Mouse (Mus musculus) heart, embryonic 12.5 days (tissue): ENCODE measurements around the gene Ptpn3. TPM values are rescaled to one million over a fixed set of nuclear protein-coding genes. Genes with fewer than 3 reads are reported as not detected.
A peak's percentile ranks its signal among the peaks of the same experiment; 100 is the strongest.

Experiments used
- ATAC-seq: fragments of 200-750 bp; cut with Nextera tagmentation; 2 replicates; pipeline ENCODE4 v1.8.0; 2017; ENCODE audit warnings: moderate TSS enrichment, moderate library complexity; ENCODE audit not compliant: insufficient number of reproducible peaks, low FRiP score
- H3K27ac ChIP-seq: fragments of 300-500 bp; sonication (generic); 2 replicates; pipeline ENCODE4 v1.5.1; 2016; ENCODE audit warnings: mild to moderate bottlenecking, moderate library complexity; ENCODE audit not compliant: poor library complexity, severe bottlenecking
- H3K27me3 ChIP-seq: fragments of 300-500 bp; sonication (generic); replicated peaks from 2 replicates; pipeline ENCODE4 v1.6.1; 2016; ENCODE audit warnings: mild to moderate bottlenecking, moderate library complexity
- H3K36me3 ChIP-seq: fragments of 300-500 bp; sonication (generic); 2 replicates; pipeline ENCODE4 v1.6.1; 2016; ENCODE audit warnings: mild to moderate bottlenecking, moderate library complexity
- H3K4me1 ChIP-seq: fragments of 300-500 bp; sonication (generic); replicated peaks from 2 replicates; pipeline ENCODE4 v1.6.1; 2016; ENCODE audit warnings: mild to moderate bottlenecking
- H3K4me2 ChIP-seq: fragments of 300-500 bp; sonication (generic); 2 replicates; pipeline ENCODE4 v1.6.1; 2016; ENCODE audit warnings: mild to moderate bottlenecking, moderate library complexity
- H3K4me3 ChIP-seq: fragments of 300-500 bp; sonication (generic); 2 replicates; pipeline ENCODE4 v1.5.1; 2016; ENCODE audit warnings: mild to moderate bottlenecking
- H3K9ac ChIP-seq: fragments of 300-500 bp; sonication (generic); 2 replicates; pipeline ENCODE4 v1.6.1; 2016; ENCODE audit warnings: mild to moderate bottlenecking, moderate library complexity
- H3K9me3 ChIP-seq: fragments of 300-500 bp; sonication (generic); replicated peaks from 2 replicates; pipeline ENCODE4 v1.6.1; 2016; ENCODE audit warnings: mild to moderate bottlenecking, moderate library complexity
- WGBS: fragments of 180-500 bp; shearing (Covaris S2); methylation state at CpG from one replicate; pipeline ENCODE4 v1.1.7; 2016; 5-methylcytosine and 5-hydroxymethylcytosine counted together
- polyA plus RNA-seq: library from polyadenylated mRNA; unstranded; fragments of >200 nt; fragmentation: Nextera tagmentation; extraction: Ambion mirVana; gene quantifications from 2 replicates; pipeline ENCODE4 v1.2.1, GENCODE M21; 2016

Ptpn3 gene
- polyA plus RNA-seq, result 1.4 and 1.7 TPM in 2 replicates

DNA sequence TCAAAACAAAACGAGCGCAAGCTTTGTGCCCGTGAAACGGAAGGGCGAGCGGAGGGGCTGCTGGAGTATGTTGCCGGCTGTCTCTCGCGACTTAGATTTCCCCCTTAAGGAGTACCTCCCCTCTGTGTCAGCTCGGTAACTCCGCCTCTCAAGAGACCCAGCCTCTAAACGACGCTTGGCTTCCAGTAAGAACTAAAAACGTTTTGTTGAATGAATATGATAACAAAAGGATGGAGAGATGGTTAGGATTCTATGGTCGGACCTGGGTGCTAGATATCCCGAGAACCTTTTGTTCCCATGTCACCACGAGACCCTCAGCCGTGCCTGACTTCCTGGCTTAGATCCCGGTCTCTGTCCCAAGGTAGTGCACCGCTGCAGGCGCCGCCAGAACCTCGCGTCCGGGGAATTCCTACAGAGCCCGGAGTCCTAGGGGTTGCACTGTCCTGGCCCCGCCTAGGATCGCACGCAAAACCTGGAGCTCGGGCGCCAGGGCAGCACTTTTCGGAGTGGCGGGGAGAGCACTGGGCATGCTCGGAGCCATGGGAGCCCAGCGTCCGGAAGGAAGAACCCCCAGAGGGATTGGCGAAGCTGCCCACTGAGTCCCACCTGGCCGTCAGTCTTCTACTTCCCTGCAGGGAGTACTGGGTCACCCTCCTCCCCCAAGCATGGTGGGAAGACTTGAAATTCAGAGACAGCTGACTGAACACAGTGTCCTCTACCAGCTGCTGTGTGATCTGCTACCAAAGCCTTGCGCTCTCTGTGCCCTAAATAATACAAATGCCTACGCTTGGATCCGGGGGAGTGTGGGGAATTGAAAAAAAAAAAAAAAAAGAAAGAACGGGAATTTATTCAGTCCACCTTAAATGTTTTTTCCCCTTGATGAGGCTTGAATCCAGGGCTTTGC, at the start of gene Ptpn3:
Gene Ptpn3 (minus strand): TSS at position 428 of the 904 bp plus-strand sequence.
- H3K36me3 ChIP-seq, result no peaks in the 10 kb centered on the region
- peak within 1 kb of the TSS; percentile 58 for H3K27ac ChIP-seq
- peak; percentile 91 for ATAC-seq
- no peaks in the 10 kb centered on the region for H3K9me3 ChIP-seq
- peaks cover 17% of the 10 kb centered on the region for H3K4me1 ChIP-seq
- H3K4me3 ChIP-seq, result peak within 1 kb of the TSS; percentile 91
- under 1% methylated on average over 42 of the region's 42 CpGs for WGBS
- peaks cover 20% of the 10 kb centered on the region for H3K27me3 ChIP-seq
- peak within 1 kb of the TSS; percentile 89 for H3K9ac ChIP-seq
- H3K4me2 ChIP-seq, result peak within 1 kb of the TSS; percentile 98

- no peaks in the 10 kb centered on the region for H3K27me3 ChIP-seq
- H3K4me3 ChIP-seq, result no peak overlapping the region
- WGBS, result 86% methylated on average over 2 of the region's 2 CpGs
- no peak for ATAC-seq
- H3K36me3 ChIP-seq, result no peaks in the 10 kb centered on the region
- no peak overlapping the region for H3K4me2 ChIP-seq
- no peak overlapping the region for H3K9ac ChIP-seq
- peaks cover 6% of the 10 kb centered on the region for H3K9me3 ChIP-seq
- H3K4me1 ChIP-seq, result no peaks in the 10 kb centered on the region
- no peak overlapping the region for H3K27ac ChIP-seq
Observed at GRCm38 (mm10) chr4:57350541-57350940, 48.9 kb upstream of the Ptpn3 start.

DNA sequence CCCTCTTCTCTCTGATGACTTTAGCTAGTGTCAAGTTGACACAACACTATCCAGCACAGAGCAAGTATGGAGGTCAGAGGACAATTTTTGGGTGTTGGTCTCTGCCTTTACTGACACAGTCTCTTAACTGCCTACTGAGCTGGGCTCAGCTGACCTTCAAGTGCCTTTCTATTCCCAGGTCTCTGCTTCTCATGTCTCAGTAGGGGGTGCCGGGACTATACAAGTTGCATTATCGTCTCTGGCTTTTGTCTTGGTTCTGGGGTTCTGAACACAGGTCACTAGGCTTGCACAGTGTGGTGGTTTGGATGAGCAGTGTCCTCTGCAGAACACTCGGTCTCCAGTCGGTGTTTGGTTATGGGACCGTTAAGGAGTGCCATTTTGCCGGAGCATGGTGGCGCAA, 42.4 kb upstream of the Ptpn3 start:
- no peak for ATAC-seq
- Histone ChIP-seq H3K36me3 (no peaks in the 10 kb centered on the region), H3K4me1 (no peaks in the 10 kb centered on the region), H3K4me2 (no peak overlapping the region), H3K9ac (no peak overlapping the region), H3K27me3 (no peaks in the 10 kb centered on the region), H3K9me3 (peaks cover 13% of the 10 kb centered on the region), H3K27ac (no peak overlapping the region), H3K4me3 (no peak overlapping the region)
- WGBS, result 88% methylated on average over 7 of the region's 7 CpGs

DNA sequence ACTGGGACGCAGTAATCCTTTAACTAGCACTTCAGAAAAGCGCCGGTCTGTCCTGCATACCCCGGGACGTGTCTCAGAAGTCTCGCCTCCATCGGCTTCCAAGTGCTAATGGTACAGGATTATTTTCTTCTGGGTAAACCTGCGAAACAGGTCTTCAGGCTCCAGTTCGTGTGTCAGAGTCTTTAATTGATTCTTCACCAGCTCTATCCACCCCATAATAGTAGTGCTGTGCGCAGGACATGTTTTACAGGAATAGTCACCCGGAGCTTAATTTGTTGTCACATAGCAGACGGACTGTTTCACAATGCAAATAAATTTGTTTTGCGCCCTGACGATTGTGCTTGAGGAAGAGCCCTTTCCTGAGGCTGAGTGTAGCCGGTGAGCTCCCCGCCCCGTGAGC, 37.3 kb upstream of the Ptpn3 start:
- no peaks in the 10 kb centered on the region for H3K36me3 ChIP-seq
- WGBS, result 81% methylated on average over 17 of the region's 17 CpGs
- H3K9ac ChIP-seq, result no peak overlapping the region
- no peak overlapping the region for H3K4me3 ChIP-seq
- H3K27ac ChIP-seq, result no peak overlapping the region
- H3K4me1 ChIP-seq, result 0 out of 2 replicates have a peak, but pooled peaks cover 4% of the 10 kb centered on the region
- no peak for ATAC-seq
- no peak overlapping the region for H3K4me2 ChIP-seq
- peaks cover 6% of the 10 kb centered on the region; the same call in 1 of the 2 replicates for H3K9me3 ChIP-seq
- H3K27me3 ChIP-seq, result no peaks in the 10 kb centered on the region

DNA sequence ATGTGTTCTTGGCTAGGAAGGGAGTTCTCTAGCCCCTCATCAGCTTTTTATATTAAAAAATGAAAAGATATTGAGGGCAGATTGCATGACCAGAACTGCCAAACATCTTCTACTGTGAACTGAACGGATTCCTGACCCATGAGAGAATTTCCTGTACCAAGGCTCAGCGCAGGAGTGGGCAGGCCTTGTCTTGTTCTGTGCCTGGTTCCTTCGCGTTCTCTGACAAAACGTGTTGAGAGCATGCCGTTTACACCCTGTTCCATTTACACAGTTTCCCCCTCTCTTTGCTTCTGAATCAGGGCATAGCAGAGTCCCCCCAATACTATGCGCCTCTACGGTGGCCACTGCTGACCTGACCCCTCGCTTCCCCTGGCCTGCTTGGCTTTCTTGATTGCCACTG, 36.4 kb upstream of the Ptpn3 start:
- Histone ChIP-seq H3K36me3 (no peaks in the 10 kb centered on the region), H3K9me3 (peaks cover 8% of the 10 kb centered on the region; the same call in 1 of the 2 replicates), H3K4me2 (no peak overlapping the region), H3K4me1 (0 out of 2 replicates have a peak, but pooled peaks cover 4% of the 10 kb centered on the region), H3K27me3 (no peaks in the 10 kb centered on the region), H3K27ac (no peak overlapping the region), H3K9ac (no peak overlapping the region), H3K4me3 (no peak overlapping the region)
- WGBS, result 63% methylated on average over 9 of the region's 9 CpGs
- no peak; the same call in 1 of the 2 replicates for ATAC-seq

DNA sequence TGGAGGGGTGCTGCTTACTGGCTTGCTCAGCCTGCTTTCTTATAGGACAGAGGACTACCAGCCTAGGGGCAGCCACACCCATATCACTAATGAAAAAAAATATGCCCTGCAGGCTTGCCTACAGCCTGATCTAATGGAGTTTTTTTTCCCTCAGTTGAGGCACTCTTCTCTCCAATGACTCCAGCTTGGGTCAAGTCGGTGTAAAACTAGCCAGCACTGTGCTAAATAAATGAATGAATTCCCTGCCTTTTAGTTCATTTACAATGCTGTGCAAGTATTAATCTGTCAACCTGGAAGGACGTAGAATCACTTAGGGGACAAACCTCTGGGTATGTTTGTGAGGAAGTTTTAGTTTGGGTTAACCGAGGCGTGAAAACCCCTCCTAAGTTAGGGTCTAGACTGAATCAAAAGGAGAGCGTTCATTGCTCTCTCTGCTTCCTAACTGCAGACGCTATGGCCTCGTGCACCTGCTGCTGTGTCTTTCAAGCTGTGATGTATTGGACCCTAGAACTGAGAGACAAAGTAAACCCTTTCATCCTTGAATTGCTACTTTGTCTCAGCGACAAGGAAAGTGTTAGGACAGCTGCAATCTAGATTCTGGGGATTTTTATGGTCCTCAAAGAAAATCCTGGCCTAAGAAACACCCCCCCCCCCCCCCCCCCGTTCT, 33.5 kb upstream of the Ptpn3 start:
- no peak overlapping the region for H3K27ac ChIP-seq
- 0 out of 2 replicates have a peak, but pooled peaks cover 4% of the 10 kb centered on the region for H3K4me1 ChIP-seq
- 73% methylated on average over 9 of the region's 9 CpGs for WGBS
- H3K4me3 ChIP-seq, result no peak overlapping the region
- H3K36me3 ChIP-seq, result no peaks in the 10 kb centered on the region
- no peak overlapping the region for H3K9ac ChIP-seq
- no peaks in the 10 kb centered on the region for H3K27me3 ChIP-seq
- H3K4me2 ChIP-seq, result no peak overlapping the region
- 0 out of 2 replicates have a peak, but pooled peaks cover 4% of the 10 kb centered on the region for H3K9me3 ChIP-seq
- no peak for ATAC-seq

DNA sequence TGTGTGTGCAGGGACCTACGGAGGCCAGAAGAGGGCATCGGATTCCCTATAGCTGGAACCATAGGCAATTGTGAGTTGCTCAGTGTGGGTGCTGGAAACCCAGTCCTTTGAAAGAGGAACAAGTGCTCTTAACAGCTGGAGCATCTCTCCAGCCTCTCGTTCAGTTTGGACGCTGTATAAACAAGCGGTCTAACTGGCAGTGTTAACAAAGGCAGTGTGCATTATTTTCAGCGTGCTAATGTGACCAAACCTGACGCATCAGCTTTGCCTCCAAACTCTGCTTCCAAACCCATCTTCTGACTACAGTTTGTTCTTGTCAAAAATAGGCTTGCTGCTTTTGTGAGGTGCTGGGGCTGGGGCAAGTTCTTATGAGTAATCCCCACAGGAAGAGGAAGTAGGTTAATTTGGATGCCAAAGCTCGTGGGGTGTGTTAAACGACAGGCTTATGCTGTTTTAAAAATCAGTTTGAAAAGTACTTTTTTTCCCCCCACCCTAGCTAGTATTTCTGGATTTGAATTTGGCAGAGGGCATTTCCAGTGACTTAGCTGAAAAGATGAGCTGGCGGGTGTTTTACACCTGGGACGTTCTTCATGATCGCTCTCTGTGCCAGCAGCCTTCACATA, 32.4 kb upstream of the Ptpn3 start:
- 85% methylated on average over 12 of the region's 12 CpGs for WGBS
- no peak overlapping the region for H3K27ac ChIP-seq

GRCm38 (mm10) chr4:57332511-57332910, 30.9 kb upstream of the Ptpn3 start:
- WGBS, result 41% methylated on average over 3 of the region's 3 CpGs
- Histone ChIP-seq H3K4me3 (no peak overlapping the region), H3K4me1 (no peaks in the 10 kb centered on the region)

More for the DNA sequence above, 32.4 kb upstream of the Ptpn3 start:
- 0 out of 2 replicates have a peak, but pooled peaks cover 4% of the 10 kb centered on the region for H3K9me3 ChIP-seq
- no peak for ATAC-seq
- H3K4me1 ChIP-seq, result 0 out of 2 replicates have a peak, but pooled peaks cover 4% of the 10 kb centered on the region
- no peak overlapping the region for H3K9ac ChIP-seq
- H3K36me3 ChIP-seq, result no peaks in the 10 kb centered on the region
- H3K4me3 ChIP-seq, result no peak overlapping the region
- H3K4me2 ChIP-seq, result no peak overlapping the region
- H3K27me3 ChIP-seq, result no peaks in the 10 kb centered on the region

GRCm38 (mm10) chr4:57320606-57321327, 19.1 kb upstream of the Ptpn3 start:
- H3K9me3 ChIP-seq, result no peaks in the 10 kb centered on the region
- no peak overlapping the region for H3K27ac ChIP-seq
- H3K36me3 ChIP-seq, result no peaks in the 10 kb centered on the region
- ATAC-seq, result no peak
- WGBS, result 36% methylated on average over 23 of the region's 23 CpGs
- H3K4me2 ChIP-seq, result no peak overlapping the region
- H3K4me3 ChIP-seq, result no peak overlapping the region
- H3K9ac ChIP-seq, result no peak overlapping the region
- peaks cover 7% of the 10 kb centered on the region for H3K4me1 ChIP-seq
- H3K27me3 ChIP-seq, result peaks cover 5% of the 10 kb centered on the region; the same call in 1 of the 2 replicates

More at GRCm38 (mm10) chr4:57332511-57332910, 30.9 kb upstream of the Ptpn3 start:
- no peaks in the 10 kb centered on the region for H3K36me3 ChIP-seq
- ATAC-seq, result no peak
- no peak overlapping the region for H3K4me2 ChIP-seq
- H3K27me3 ChIP-seq, result no peaks in the 10 kb centered on the region
- no peak overlapping the region for H3K27ac ChIP-seq
- H3K9me3 ChIP-seq, result 0 out of 2 replicates have a peak, but pooled peaks cover 4% of the 10 kb centered on the region
- H3K9ac ChIP-seq, result no peak overlapping the region

GRCm38 (mm10) chr4:57318525-57319212, 17.0 kb upstream of the Ptpn3 start:
- WGBS, result 43% methylated on average over 10 of the region's 10 CpGs
- no peak overlapping the region for H3K9ac ChIP-seq

More at GRCm38 (mm10) chr4:57318525-57319212, 17.0 kb upstream of the Ptpn3 start:
- Histone ChIP-seq H3K9me3 (no peaks in the 10 kb centered on the region), H3K36me3 (no peaks in the 10 kb centered on the region), H3K27ac (no peak overlapping the region), H3K4me3 (no peak overlapping the region), H3K27me3 (peaks cover 5% of the 10 kb centered on the region; the same call in 1 of the 2 replicates), H3K4me1 (peaks cover 7% of the 10 kb centered on the region), H3K4me2 (no peak overlapping the region)
- no peak for ATAC-seq
